Mouse (Mus musculus): ENCODE measurements at regions not wholly inside any gene's neighbourhood (a gene's known extent, or its start where the extent isn't known, plus 50 kb on each side); places are given as distances from the start of the nearest gene placed in this dataset.

GRCm38 (mm10) chr3:60407906-60408305 is 64.7 kb upstream of the Mbnl1 start:
- TF ChIP-seq CTCF (IDR thresholded peaks at IDR 0.05; ENCODE audit: low read depth, low read length), result no peak
- no peak for TF ChIP-seq POLR2A (IDR thresholded peaks at IDR 0.05; ENCODE audit: borderline replicate concordance, low read depth, low read length)

Data from bone marrow macrophage, adult 2 months (primary cell).